Mouse (Mus musculus) effector memory CD4-positive, alpha-beta T cell, adult 5 months (primary cell): Measurements from ENCODE around the gene Ift80. TPM values are rescaled to one million over a fixed set of nuclear protein-coding genes. Genes with fewer than 3 reads are reported as not detected.

Experiments
- polyA plus RNA-seq: library from polyadenylated mRNA; unstranded; fragments of 100-300 nt; shearing (Covaris generic); gene quantifications from one replicate; pipeline ENCODE4 v1.2.1, GENCODE M21; 2017

The Ift80 gene
- 6.6 TPM for polyA plus RNA-seq

GRCm38 (mm10) chr3:69004437-69005337, at the start of gene Ift80, which contains the start of gene Smc4:
Gene Ift80 (minus strand): TSS chr3:69004570.
Gene Smc4 (plus strand): TSS chr3:69004738.

DNA sequence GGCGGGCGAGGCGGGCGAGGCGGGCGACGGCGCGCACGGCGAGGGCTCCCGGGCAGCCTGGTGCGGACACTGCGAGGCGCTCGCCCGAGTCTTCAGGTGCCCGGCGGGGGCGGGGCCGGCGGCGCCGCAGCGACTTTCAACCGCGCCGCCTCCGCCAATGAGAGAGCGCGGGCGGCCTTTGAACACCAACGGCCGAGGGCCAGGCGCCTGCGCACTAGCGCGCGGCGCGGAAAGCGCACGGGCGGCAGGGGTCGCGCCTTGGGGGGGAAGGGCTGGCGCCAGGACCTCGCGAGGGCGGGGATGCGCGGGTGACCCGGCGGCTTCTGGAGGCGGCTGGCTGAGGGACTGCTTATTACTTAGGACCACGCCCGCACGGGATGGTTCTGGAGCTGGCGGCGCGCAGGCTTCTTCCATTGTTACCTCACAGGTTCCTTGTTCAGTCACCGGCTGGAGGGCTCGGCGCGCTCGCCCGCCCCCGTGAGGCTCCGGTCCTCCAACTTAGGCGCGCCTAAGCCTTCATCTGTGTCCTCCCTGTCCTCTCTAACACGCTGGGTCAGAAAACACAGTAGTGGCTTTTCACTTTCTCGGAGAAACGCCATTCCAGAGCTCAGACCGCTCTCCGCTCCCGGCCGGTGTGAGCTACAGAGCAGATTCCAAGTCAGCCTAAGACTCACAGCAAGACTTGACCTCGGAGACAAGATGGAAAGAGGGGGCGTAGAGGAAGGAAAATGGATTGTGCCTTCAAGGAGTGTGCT, 40.5 kb upstream of the Ift80 start, which contains the start of gene Trim59:
TSS of gene Trim59 (minus strand) at position 111 of the 755 bp plus-strand sequence.

DNA sequence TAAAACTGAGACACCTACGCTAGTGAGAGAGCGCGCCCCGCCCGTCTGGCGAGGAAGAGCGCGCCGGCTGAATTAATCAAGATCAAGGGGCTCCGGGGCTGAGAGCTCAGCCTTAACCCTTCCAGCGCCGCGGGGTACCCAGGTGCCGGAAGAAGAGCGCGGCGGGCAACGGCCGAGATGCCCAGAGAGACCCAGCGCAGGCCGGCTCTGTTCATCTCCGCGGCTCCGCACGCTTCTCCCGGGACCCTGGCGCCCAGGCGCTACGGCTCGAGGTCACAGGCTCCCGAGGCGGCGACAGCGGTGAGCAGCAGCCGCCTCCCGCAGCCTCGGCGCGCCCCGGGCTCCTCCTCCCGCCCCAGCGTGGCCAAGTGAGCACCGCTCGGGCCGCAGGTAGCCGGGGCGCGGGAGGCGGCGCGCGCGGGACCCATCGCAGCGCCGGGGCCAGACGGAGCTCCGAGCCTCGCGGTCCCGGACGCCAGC, 135.1 kb downstream of the Ift80 start, which contains the start of gene 1110032F04Rik:
TSS of gene 1110032F04Rik (plus strand) at position 376 of the 480 bp plus-strand sequence.

Other genes starting within 250 kb of the Ift80 start
- 1.3 TPM for gene 1110032F04Rik, start 135.0 kb downstream of the Ift80 start, polyA plus RNA-seq
- 158 TPM for gene Smc4, start 168 bp upstream of the Ift80 start, polyA plus RNA-seq
- gene Trim59, start 40.2 kb upstream of the Ift80 start, polyA plus RNA-seq, result 78.9 TPM
- gene Kpna4, start 122.5 kb upstream of the Ift80 start, polyA plus RNA-seq, result 165 TPM
- not detected for gene Arl14, start 217.8 kb upstream of the Ift80 start, polyA plus RNA-seq